Mouse (Mus musculus) layer of hippocampus, adult 9-11 months (tissue): ENCODE measurements around the gene Mrps33.

Experiments
- DNase-seq: peaks from one replicate; pipeline ENCODE4 v3.0.0; 2022

Gene Mrps33

DNA sequence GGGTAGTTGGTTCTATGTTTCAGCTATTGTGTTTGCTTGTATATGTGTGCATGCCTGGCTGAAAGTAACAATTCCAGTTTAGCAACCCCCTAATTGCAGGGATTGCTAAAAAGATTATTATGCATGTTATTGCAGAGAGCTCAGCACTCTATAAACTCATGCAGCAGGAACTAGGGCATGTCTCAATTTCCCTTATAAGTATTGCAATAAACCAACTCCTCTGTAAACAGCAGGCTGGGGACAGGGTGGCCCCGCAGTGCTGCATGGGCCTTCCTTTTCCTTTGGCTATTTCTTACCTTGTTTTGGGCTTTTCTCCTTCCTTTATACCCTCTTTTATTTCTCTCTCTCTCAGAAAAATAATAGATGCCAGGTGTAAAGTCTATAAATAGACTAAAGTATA is 32.3 kb downstream of the Mrps33 start:
- DNase-seq = no peak

DNA sequence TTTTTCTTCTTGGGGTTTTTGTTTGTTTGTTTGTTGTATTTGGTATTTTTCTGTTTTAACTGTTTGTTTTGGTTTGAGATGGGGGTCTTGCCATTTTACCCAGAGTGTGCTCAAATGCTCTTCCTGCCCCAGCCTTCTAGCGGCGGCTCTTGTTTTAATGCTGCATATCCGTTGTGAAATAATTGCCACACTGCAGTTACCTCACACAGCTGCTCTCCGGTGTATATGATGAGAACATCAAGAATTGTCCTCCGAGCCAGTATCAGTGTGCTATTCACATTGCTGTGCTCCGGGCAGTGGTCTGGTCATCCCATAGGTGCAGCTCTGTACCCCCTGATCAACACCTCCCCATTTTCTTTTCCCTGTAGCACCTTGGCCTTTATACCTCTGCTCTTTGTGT is 34.5 kb downstream of the Mrps33 start:
- DNase-seq = no peak

DNA sequence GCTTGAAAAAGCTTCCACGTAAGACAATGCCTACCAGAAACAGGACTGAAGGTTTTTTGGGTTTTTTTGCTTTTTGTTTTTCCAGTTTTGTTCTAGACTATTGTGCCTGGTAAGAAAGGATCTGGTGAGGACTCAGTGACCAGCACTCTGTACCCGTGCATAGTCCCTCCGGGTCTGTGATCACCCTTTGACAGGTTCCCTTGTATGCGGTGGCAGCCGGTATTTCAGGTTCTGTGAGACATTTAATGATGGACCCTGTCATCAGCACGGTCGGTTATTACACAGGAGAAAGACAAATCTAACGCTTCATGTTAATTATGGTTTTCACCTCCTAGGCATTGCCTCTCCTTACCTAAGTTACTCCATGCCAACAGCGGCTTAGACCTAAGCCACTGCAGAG is 35.8 kb downstream of the Mrps33 start:
- no peak for DNase-seq

DNA sequence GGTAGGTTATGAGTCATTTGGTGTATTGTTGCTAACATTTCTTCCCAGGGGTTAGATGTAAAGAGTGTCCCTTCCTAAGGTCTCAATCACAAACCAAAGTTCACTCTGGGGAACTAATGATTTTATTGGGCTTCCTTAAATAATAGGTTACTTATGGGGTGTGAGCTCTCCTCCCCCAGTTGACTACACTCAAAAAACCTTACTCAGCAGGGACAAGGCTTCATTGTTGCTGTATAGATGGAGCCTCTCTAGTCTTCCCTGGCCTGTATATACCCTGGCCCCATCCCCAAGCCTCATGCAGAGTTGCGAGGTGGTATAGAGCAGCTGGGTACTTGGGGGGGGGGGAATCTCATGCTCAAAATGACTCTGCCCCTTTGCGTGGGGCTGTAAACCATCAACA is 53.6 kb downstream of the Mrps33 start:
- no peak for DNase-seq
